In genomic region chr10:42633361-42634121, GRCm38 (mm10) we compare ENCODE assay signal across 7 mouse cellular contexts. TPM values are rescaled to one million over a fixed set of nuclear protein-coding genes. Genes with fewer than 3 reads are reported as not detected.
A peak's percentile ranks its signal among the peaks of the same experiment; 100 is the strongest.
DNase-seq lines count a peak whose midpoint lies in the region; ATAC-seq and TF ChIP-seq lines count a peak whose summit lies in the region.

No protein-coding gene starts in this region.

- H3K4me1 ChIP-seq in G1E (ENCODE audit: insufficient read depth, low read depth, low read length) = peaks cover 38% of the 10 kb centered on the region
- H3K4me1 ChIP-seq in heart, embryonic 14.5 days (ENCODE audit: control insufficient read depth in 2 of 2, insufficient read depth in 2 of 2, low read length in 2 of 2) = peaks cover 13 to 43% of the 10 kb centered on the region in 2 experiments
- H3K4me1 ChIP-seq in limb, embryonic 10.5 days = peaks cover 30% of the 10 kb centered on the region

- no peak for TF ChIP-seq CTCF in G1E (IDR thresholded peaks at IDR 0.05; ENCODE audit: low read depth, low read length)

- peak; percentile 70 for DNase-seq in CD4-positive helper T cell, adult 2 months (ENCODE audit: low read depth, low spot score)
- peak; percentile 43 for DNase-seq in G1E (ENCODE audit: low spot score)
- peak; percentile 58 for DNase-seq in limb, embryonic 10.5 days (ENCODE audit: low spot score)
- peak; percentile 13 to 20 for DNase-seq in natural killer cell, adult 2 months (ENCODE audit: low spot score in 2 of 2)
- DNase-seq in ovary, postnatal 14 days (ENCODE audit: low spot score) = no peak
- DNase-seq in right cerebral cortex, postnatal 36 days (ENCODE audit: low spot score in 2 of 2) = no peak

- H3K27me3 ChIP-seq in G1E (ENCODE audit: insufficient read depth, low read length) = peaks cover 75% of the 10 kb centered on the region
- H3K27me3 ChIP-seq in heart, embryonic 14.5 days (ENCODE audit: control insufficient read depth, insufficient read depth, low read length) = peaks cover 93% of the 10 kb centered on the region
- H3K27me3 ChIP-seq in limb, embryonic 10.5 days (ENCODE audit: low read depth, poor library complexity, severe bottlenecking) = peaks cover 100% of the 10 kb centered on the region

- ATAC-seq in G1E (ENCODE audit: extremely low read depth, insufficient number of reproducible peaks, low FRiP score, poor library complexity, severe bottlenecking) = no peak
- no peak for ATAC-seq in heart, embryonic 14.5 days (ENCODE audit: insufficient number of reproducible peaks, insufficient read depth, low FRiP score, low read depth)

- WGBS in heart, embryonic 14.5 days = 12% methylated on average over 23 of the region's 23 CpGs
- 3% methylated on average over 23 of the region's 23 CpGs for WGBS in limb, embryonic 10.5 days

- peak overlapping the region; percentile 77 for H3K4me2 ChIP-seq in heart, embryonic 14.5 days (ENCODE audit: low read length)

- H3K4me3 ChIP-seq in G1E (ENCODE audit: low read depth, low read length) = peak overlapping the region; percentile 71
- H3K4me3 ChIP-seq in heart, embryonic 14.5 days (ENCODE audit: control insufficient read depth in 1 of 2, insufficient read depth in 1 of 2, low read depth in 1 of 2, low read length in 2 of 2) = peak overlapping the region; percentile 33 to 44
- peak overlapping the region; percentile 39 for H3K4me3 ChIP-seq in limb, embryonic 10.5 days

- H3K36me3 ChIP-seq in G1E (replicated peaks) = no peaks in the 10 kb centered on the region
- H3K36me3 ChIP-seq in heart, embryonic 14.5 days (ENCODE audit: control insufficient read depth, insufficient read depth, low read length) = no peaks in the 10 kb centered on the region
- H3K36me3 ChIP-seq in limb, embryonic 10.5 days = no peaks in the 10 kb centered on the region

- no peaks in the 10 kb centered on the region for H3K9me3 ChIP-seq in G1E (replicated peaks)
- no peaks in the 10 kb centered on the region for H3K9me3 ChIP-seq in heart, embryonic 14.5 days (ENCODE audit: control insufficient read depth, low read length)
- H3K9me3 ChIP-seq in limb, embryonic 10.5 days (replicated peaks) = no peaks in the 10 kb centered on the region

- H3K27ac ChIP-seq in heart, embryonic 14.5 days (replicated peaks in 1 of 2; ENCODE audit: control insufficient read depth in 1 of 2, insufficient read depth in 1 of 2, low read depth in 2 of 2, low read length in 2 of 2) = no peak overlapping the region
- no peak overlapping the region for H3K27ac ChIP-seq in limb, embryonic 10.5 days

- H3K9ac ChIP-seq in heart, embryonic 14.5 days (ENCODE audit: low read length) = no peak overlapping the region

RNA-seq across cellular contexts. Expression of gene Ostm1, which starts 49.9 kb away (rescaled TPM):
- 24.5 and 65.2 TPM in 2 replicates for total RNA-seq in G1E (2014; fragmentation: Nextera tagmentation)
- total RNA-seq in G1E (2017) = 58.3 and 60.5 TPM in 2 replicates
- 4.0 and 4.9 TPM in 2 replicates for polyA plus RNA-seq in G1E (2012)
- polyA plus RNA-seq in heart, embryonic 14.5 days (2014; fragmentation: Nextera tagmentation; extraction: Ambion mirVana) = 22.3 and 22.7 TPM in 2 replicates
- polyA plus RNA-seq in limb, embryonic 10.5 days (2016; fragmentation: Nextera tagmentation; extraction: Ambion mirVana) = 8.4 and 8.9 TPM in 2 replicates

RNA-seq across cellular contexts. Expression of gene Nr2e1, which starts 50.1 kb away (rescaled TPM):
- total RNA-seq in G1E (2014; fragmentation: Nextera tagmentation) (not detected in 2 replicates), G1E (2017) (0.06 TPM in 1 of 2 replicates, not detected in the other)
- polyA plus RNA-seq in G1E (2012) = not detected in 2 replicates
- not detected in 2 replicates for polyA plus RNA-seq in heart, embryonic 14.5 days (2014; fragmentation: Nextera tagmentation; extraction: Ambion mirVana)
- polyA plus RNA-seq in limb, embryonic 10.5 days (2016; fragmentation: Nextera tagmentation; extraction: Ambion mirVana) = not detected in 2 replicates

Comparison
In these comparisons a context has a peak if more than half of its experiments do, and no peak if none do; other contexts are left out.
1. DNase-seq: peak in CD4-positive helper T cell, adult 2 months (single experiment), G1E (single experiment), limb, embryonic 10.5 days (single experiment) and natural killer cell, adult 2 months (2 of 2); none in ovary, postnatal 14 days (single experiment) and right cerebral cortex, postnatal 36 days (0 of 2).
2. Peak in every context shown above with its lines, with median percentiles within 50 percentile points of each other: H3K4me3 ChIP-seq.